Mouse (Mus musculus) cerebellum, adult 2 months (tissue): Measurements from ENCODE around the gene Inpp5b.

ENCODE experiments used
- CTCF ChIP-seq: fragments of 200-500 bp; IDR thresholded peaks from 2 replicates; pipeline ENCODE4 v1.5.1; 2011; ENCODE audit warnings: low read depth, mild to moderate bottlenecking, control low read depth, low read length, moderate library complexity, borderline replicate concordance; ENCODE audit not compliant: insufficient read depth
- POLR2A ChIP-seq: fragments of 200-500 bp; IDR thresholded peaks from 2 replicates; pipeline ENCODE4 v1.6.1; 2011; ENCODE audit warnings: low read length, control low read depth, borderline replicate concordance; ENCODE audit not compliant: insufficient read depth

DNA sequence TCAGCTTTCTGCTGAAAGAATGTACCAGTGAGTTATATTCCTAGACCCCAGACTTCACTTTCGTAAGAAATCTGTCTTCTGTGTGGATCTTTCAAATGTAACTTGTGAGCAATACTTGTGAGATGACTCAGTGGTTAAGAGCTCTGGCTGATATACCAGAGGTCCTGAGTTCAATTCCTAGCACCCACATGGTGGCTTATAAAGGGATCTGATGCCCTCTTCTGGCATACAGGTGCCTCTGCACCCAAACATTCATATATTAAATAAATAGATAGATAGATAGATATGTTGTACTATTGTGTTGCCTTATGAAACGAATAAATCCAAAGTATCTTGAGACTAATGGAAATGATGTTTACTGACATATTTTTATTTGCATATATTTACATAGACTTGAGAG lies 55.3 kb downstream of the Inpp5b start:
- no peak for TF ChIP-seq CTCF
- no peak for TF ChIP-seq POLR2A
